Mouse (Mus musculus): ENCODE measurements at regions not wholly inside any gene's neighbourhood (a gene's known extent, or its start where the extent isn't known, plus 50 kb on each side); places are given as distances from the start of the nearest gene placed in this dataset.

DNA sequence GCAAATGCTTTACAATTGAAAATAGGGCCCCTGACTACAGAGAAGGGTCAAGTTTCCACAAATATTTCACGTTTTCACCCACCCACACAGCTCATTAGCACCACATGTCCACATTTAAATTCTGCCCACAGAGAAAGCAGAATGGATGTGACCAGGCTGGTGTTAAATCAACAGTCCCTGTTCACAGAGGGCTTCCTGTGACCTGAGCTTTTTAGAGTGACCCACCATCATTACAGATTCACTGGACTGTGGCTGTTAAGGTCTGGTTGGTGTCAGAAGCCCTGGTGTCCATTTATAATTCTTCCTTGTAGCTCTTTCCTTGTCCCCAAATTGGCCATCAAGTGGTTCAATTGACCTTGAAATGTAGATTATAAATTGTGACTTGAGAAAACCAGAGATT is 553.2 kb upstream of the Auts2 start:
- TF ChIP-seq CTCF (conservative IDR thresholded peaks at IDR 0.05; ENCODE audit: insufficient read depth, insufficient read length, low read depth, low read length) = no peak
- TF ChIP-seq POLR2A (IDR thresholded peaks at IDR 0.05; ENCODE audit: low read depth, low read length) = no peak
